In genomic region chr7:143012230-143012875, GRCm38 (mm10) we compare ENCODE assay signal across 11 mouse cellular contexts. TPM values are rescaled to one million over a fixed set of nuclear protein-coding genes. Genes with fewer than 3 reads are reported as not detected.
A peak's percentile ranks its signal among the peaks of the same experiment; 100 is the strongest.
DNase-seq lines count a peak whose midpoint lies in the region; ATAC-seq and TF ChIP-seq lines count a peak whose summit lies in the region.
"Had no signal": no experiment of that assay in that cellular context is flagged by ENCODE, and none has a peak within 500 bp of the region (broad histone marks: within the 10 kb centered on the region; RNA-seq: fewer than 3 reads in every experiment).

No protein-coding gene starts in this region.

- no peaks in the 10 kb centered on the region for H3K36me3 ChIP-seq in forebrain, postnatal 0 days (ENCODE audit: insufficient read depth)
- H3K36me3 ChIP-seq in forebrain, embryonic 15.5 days: no peaks in the 10 kb centered on the region
- H3K36me3 ChIP-seq in hindbrain, embryonic 15.5 days: no peaks in the 10 kb centered on the region
- H3K36me3 ChIP-seq: embryonic facial prominence, embryonic 15.5 days; limb, embryonic 13.5 days had no signal

- no peak overlapping the region for H3K4me2 ChIP-seq in forebrain, postnatal 0 days (ENCODE audit: low read depth)
- H3K4me2 ChIP-seq in forebrain, embryonic 15.5 days (replicated peaks): no peak overlapping the region
- no peak overlapping the region for H3K4me2 ChIP-seq in hindbrain, embryonic 15.5 days
- H3K4me2 ChIP-seq: embryonic facial prominence, embryonic 15.5 days; limb, embryonic 13.5 days had no signal

- no peak for TF ChIP-seq CTCF in forebrain, postnatal 0 days (IDR thresholded peaks at IDR 0.05; ENCODE audit: low read depth)
- no peak for TF ChIP-seq CTCF in layer of hippocampus, adult 2 months (conservative IDR thresholded peaks at IDR 0.05)
- TF ChIP-seq CTCF in cerebellum, adult 2 months (IDR thresholded peaks at IDR 0.05; ENCODE audit: borderline replicate concordance, insufficient read depth, low read depth, low read length): no peak

- H3K27ac ChIP-seq in forebrain, postnatal 0 days (ENCODE audit: low read depth, low read length): no peak overlapping the region
- no peak overlapping the region for H3K27ac ChIP-seq in forebrain, embryonic 15.5 days (replicated peaks)
- peak overlapping the region; percentile 48 for H3K27ac ChIP-seq in layer of hippocampus, adult 2 months
- peak overlapping the region; percentile 32; the same call in 1 of the 2 replicates for H3K27ac ChIP-seq in hindbrain, embryonic 15.5 days (replicated peaks)
- H3K27ac ChIP-seq in cerebellum, adult 2 months (ENCODE audit: insufficient read depth, low read length): no peak overlapping the region
- H3K27ac ChIP-seq: embryonic facial prominence, embryonic 15.5 days had no signal

- 59% methylated on average over 5 of the region's 5 CpGs for WGBS in forebrain, postnatal 0 days
- 53% methylated on average over 5 of the region's 5 CpGs for WGBS in forebrain, embryonic 15.5 days
- 45% methylated on average over 5 of the region's 5 CpGs for WGBS in hindbrain, embryonic 15.5 days
- WGBS in cerebellum, adult 2 months: 75% methylated on average over 5 of the region's 5 CpGs

- no peak for ATAC-seq in forebrain, postnatal 0 days
- no peak for ATAC-seq in forebrain, embryonic 15.5 days (replicated peaks)
- 0 out of 2 replicates have a peak, but pooled peaks have one; percentile 9 for ATAC-seq in hindbrain, embryonic 15.5 days (ENCODE audit: low FRiP score, low read depth)

- H3K9me3 ChIP-seq in forebrain, postnatal 0 days (ENCODE audit: low read length): no peaks in the 10 kb centered on the region
- H3K9me3 ChIP-seq in forebrain, embryonic 15.5 days: no peaks in the 10 kb centered on the region
- H3K9me3 ChIP-seq in hindbrain, embryonic 15.5 days: no peaks in the 10 kb centered on the region
- H3K9me3 ChIP-seq: embryonic facial prominence, embryonic 15.5 days; limb, embryonic 13.5 days had no signal

- no peaks in the 10 kb centered on the region for H3K27me3 ChIP-seq in forebrain, postnatal 0 days (ENCODE audit: insufficient read depth, low read length)
- no peaks in the 10 kb centered on the region for H3K27me3 ChIP-seq in forebrain, embryonic 15.5 days
- no peaks in the 10 kb centered on the region for H3K27me3 ChIP-seq in hindbrain, embryonic 15.5 days
- no peaks in the 10 kb centered on the region for H3K27me3 ChIP-seq in cerebellum, adult 2 months (ENCODE audit: control insufficient read depth, insufficient read depth, low read length)
- H3K27me3 ChIP-seq: embryonic facial prominence, embryonic 15.5 days; limb, embryonic 13.5 days had no signal

- H3K4me1 ChIP-seq in forebrain, postnatal 0 days (ENCODE audit: insufficient read depth): no peaks in the 10 kb centered on the region; the same call in 1 of the 2 replicates
- H3K4me1 ChIP-seq in forebrain, embryonic 15.5 days: peaks cover 43% of the 10 kb centered on the region
- peaks cover 57% of the 10 kb centered on the region for H3K4me1 ChIP-seq in hindbrain, embryonic 15.5 days (replicated peaks)
- peaks cover 45% of the 10 kb centered on the region for H3K4me1 ChIP-seq in cerebellum, adult 2 months (ENCODE audit: control insufficient read depth, insufficient read depth, low read length)

- no peak for TF ChIP-seq POLR2A in cerebellum, adult 2 months (IDR thresholded peaks at IDR 0.05; ENCODE audit: borderline replicate concordance, insufficient read depth, low read length)

- peak; percentile 34 for DNase-seq in forebrain, postnatal 0 days
- no peak for DNase-seq in layer of hippocampus, adult 2 months (ENCODE audit: low spot score in 2 of 2)
- no peak for DNase-seq in layer of hippocampus, postnatal 10 days (ENCODE audit: low spot score in 2 of 2)
- peak; percentile 38 for DNase-seq in 416B (ENCODE audit: low read depth)
- DNase-seq in frontal cortex, postnatal 36 days (ENCODE audit: low spot score in 2 of 2): no peak
- no peak for DNase-seq in cerebellum, adult 2 months
- DNase-seq: thymus, adult 2 months had no signal

- H3K9ac ChIP-seq in forebrain, postnatal 0 days: no peak overlapping the region
- no peak overlapping the region for H3K9ac ChIP-seq in forebrain, embryonic 15.5 days (replicated peaks)
- no peak overlapping the region for H3K9ac ChIP-seq in hindbrain, embryonic 15.5 days
- H3K9ac ChIP-seq: embryonic facial prominence, embryonic 15.5 days; limb, embryonic 13.5 days had no signal

- H3K4me3 ChIP-seq in forebrain, postnatal 0 days (ENCODE audit: low read depth, low read length): no peak overlapping the region
- H3K4me3 ChIP-seq in forebrain, embryonic 15.5 days: no peak overlapping the region
- no peak overlapping the region for H3K4me3 ChIP-seq in layer of hippocampus, adult 2 months
- no peak overlapping the region for H3K4me3 ChIP-seq in hindbrain, embryonic 15.5 days
- H3K4me3 ChIP-seq in cerebellum, adult 2 months (replicated peaks; ENCODE audit: insufficient read depth, low read depth, low read length): no peak overlapping the region
- H3K4me3 ChIP-seq: embryonic facial prominence, embryonic 15.5 days; limb, embryonic 13.5 days had no signal

RNA-seq across cellular contexts. Expression of gene Tspan32, which starts 7.5 kb away (rescaled TPM):
- 1.4 TPM in 1 of 2 replicates, not detected in the other for total RNA-seq in forebrain, postnatal 0 days (2014; rRNA removed)
- polyA plus RNA-seq in forebrain, postnatal 0 days (2015; fragmentation: Nextera tagmentation; extraction: Ambion mirVana): 0.53 and 0.56 TPM in 2 replicates
- 0.33 and 0.64 TPM in 2 replicates for polyA plus RNA-seq in forebrain, embryonic 15.5 days (2015; fragmentation: Nextera tagmentation; extraction: Ambion mirVana)
- total RNA-seq in layer of hippocampus, adult 2 months (2021): under 1 TPM in 1 of 2 experiments, not detected in 1; 0.36 TPM
- not detected for total RNA-seq in layer of hippocampus, postnatal 10 days (2021)
- 0.31 and 1.00 TPM in 2 replicates for polyA plus RNA-seq in hindbrain, embryonic 15.5 days (2015; fragmentation: Nextera tagmentation; extraction: Ambion mirVana)
- polyA plus RNA-seq in cerebellum, adult 2 months (2012; rRNA removed): 0.25 and 0.32 TPM in 2 replicates

RNA-seq across cellular contexts. Expression of gene Cd81, which starts 40.2 kb away (rescaled TPM):
- 349 and 423 TPM in 2 replicates for total RNA-seq in forebrain, postnatal 0 days (2014; rRNA removed)
- polyA plus RNA-seq in forebrain, postnatal 0 days (2015; fragmentation: Nextera tagmentation; extraction: Ambion mirVana): 470 and 473 TPM in 2 replicates
- polyA plus RNA-seq in forebrain, embryonic 15.5 days (2015; fragmentation: Nextera tagmentation; extraction: Ambion mirVana): 286 and 294 TPM in 2 replicates
- total RNA-seq in layer of hippocampus, adult 2 months (2021): 100 to 1,000 TPM; 419 to 448 TPM
- total RNA-seq in layer of hippocampus, postnatal 10 days (2021): 100 to 1,000 TPM; 395 to 401 TPM
- 439 and 445 TPM in 2 replicates for polyA plus RNA-seq in hindbrain, embryonic 15.5 days (2015; fragmentation: Nextera tagmentation; extraction: Ambion mirVana)
- 841 and 916 TPM in 2 replicates for polyA plus RNA-seq in cerebellum, adult 2 months (2012; rRNA removed)

RNA-seq across cellular contexts. Expression of gene Ascl2, which starts 43.3 kb away (rescaled TPM):
- total RNA-seq in forebrain, postnatal 0 days (2014; rRNA removed): 0.54 TPM in 1 of 2 replicates, not detected in the other
- 0.44 and 0.52 TPM in 2 replicates for polyA plus RNA-seq in forebrain, postnatal 0 days (2015; fragmentation: Nextera tagmentation; extraction: Ambion mirVana)
- polyA plus RNA-seq in forebrain, embryonic 15.5 days (2015; fragmentation: Nextera tagmentation; extraction: Ambion mirVana): 0.27 and 0.46 TPM in 2 replicates
- under 1 TPM; 0.28 to 0.37 TPM for total RNA-seq in layer of hippocampus, adult 2 months (2021)
- total RNA-seq in layer of hippocampus, postnatal 10 days (2021): under 1 TPM; 0.27 to 0.32 TPM
- polyA plus RNA-seq in hindbrain, embryonic 15.5 days (2015; fragmentation: Nextera tagmentation; extraction: Ambion mirVana): 0.70 and 1.1 TPM in 2 replicates
- polyA plus RNA-seq in cerebellum, adult 2 months (2012; rRNA removed): 0.74 and 0.89 TPM in 2 replicates

RNA-seq across cellular contexts. Expression of gene Tssc4, which starts 56.7 kb away (rescaled TPM):
- 71.5 and 86.5 TPM in 2 replicates for total RNA-seq in forebrain, postnatal 0 days (2014; rRNA removed)
- polyA plus RNA-seq in forebrain, postnatal 0 days (2015; fragmentation: Nextera tagmentation; extraction: Ambion mirVana): 91.8 and 101 TPM in 2 replicates
- polyA plus RNA-seq in forebrain, embryonic 15.5 days (2015; fragmentation: Nextera tagmentation; extraction: Ambion mirVana): 103 and 106 TPM in 2 replicates
- 10 to 100 TPM; 38.5 to 41.4 TPM for total RNA-seq in layer of hippocampus, adult 2 months (2021)
- total RNA-seq in layer of hippocampus, postnatal 10 days (2021): 10 to 100 TPM; 41.9 to 46.0 TPM
- polyA plus RNA-seq in hindbrain, embryonic 15.5 days (2015; fragmentation: Nextera tagmentation; extraction: Ambion mirVana): 94.1 and 99.2 TPM in 2 replicates
- 101 and 106 TPM in 2 replicates for polyA plus RNA-seq in cerebellum, adult 2 months (2012; rRNA removed)

Comparison
In these comparisons a context has a peak if more than half of its experiments do, and no peak if none do; other contexts are left out.
1. DNase-seq: peak in forebrain, postnatal 0 days (single experiment) and 416B (single experiment); none in layer of hippocampus, adult 2 months (0 of 2), layer of hippocampus, postnatal 10 days (0 of 2), frontal cortex, postnatal 36 days (0 of 2) and cerebellum, adult 2 months (0 of 2).
2. H3K27ac ChIP-seq: peak in layer of hippocampus, adult 2 months (single experiment) and hindbrain, embryonic 15.5 days (single experiment); none in forebrain, postnatal 0 days (single experiment), forebrain, embryonic 15.5 days (single experiment) and cerebellum, adult 2 months (single experiment).